Mouse (Mus musculus) mouse embryonic stem cell (cell line): ENCODE results near the gene Notch4.

Experiments used
- in situ Hi-C, 2 experiments: fragments of 300-500 bp; cut with MboI; formaldehyde crosslinking; loops; 1 replicate in 1 of 2; 3 replicates in 1 of 2; pipeline ENCODE4 v1.14.3; 2019 to 2020; ENCODE audit warnings: low sequenced_read_pairs in 2 of 2, low pct_unique_long_range_greater_than_20kb in 1 of 2, mixed read lengths in 1 of 2; ENCODE audit not compliant: unreplicated experiment in 1 of 2

Gene Notch4

GRCm38 (mm10) chr17:34590154-34590987, 26.3 kb downstream of the Notch4 start:
- in situ Hi-C loops, result no loop called here

GRCm38 (mm10) chr17:34591029-34591993, 27.2 kb downstream of the Notch4 start, which contains the start of gene Pbx2:
Pbx2 (plus strand) TSS chr17:34591266.
- in situ Hi-C loops, result no loop called here

- in situ Hi-C loops, result no loop called here
Measured at GRCm38 (mm10) chr17:34591994-34592375, 27.9 kb downstream of the Notch4 start.

- in situ Hi-C loops, result no loop called here
Measured at GRCm38 (mm10) chr17:34592581-34593549, 28.8 kb downstream of the Notch4 start.

DNA sequence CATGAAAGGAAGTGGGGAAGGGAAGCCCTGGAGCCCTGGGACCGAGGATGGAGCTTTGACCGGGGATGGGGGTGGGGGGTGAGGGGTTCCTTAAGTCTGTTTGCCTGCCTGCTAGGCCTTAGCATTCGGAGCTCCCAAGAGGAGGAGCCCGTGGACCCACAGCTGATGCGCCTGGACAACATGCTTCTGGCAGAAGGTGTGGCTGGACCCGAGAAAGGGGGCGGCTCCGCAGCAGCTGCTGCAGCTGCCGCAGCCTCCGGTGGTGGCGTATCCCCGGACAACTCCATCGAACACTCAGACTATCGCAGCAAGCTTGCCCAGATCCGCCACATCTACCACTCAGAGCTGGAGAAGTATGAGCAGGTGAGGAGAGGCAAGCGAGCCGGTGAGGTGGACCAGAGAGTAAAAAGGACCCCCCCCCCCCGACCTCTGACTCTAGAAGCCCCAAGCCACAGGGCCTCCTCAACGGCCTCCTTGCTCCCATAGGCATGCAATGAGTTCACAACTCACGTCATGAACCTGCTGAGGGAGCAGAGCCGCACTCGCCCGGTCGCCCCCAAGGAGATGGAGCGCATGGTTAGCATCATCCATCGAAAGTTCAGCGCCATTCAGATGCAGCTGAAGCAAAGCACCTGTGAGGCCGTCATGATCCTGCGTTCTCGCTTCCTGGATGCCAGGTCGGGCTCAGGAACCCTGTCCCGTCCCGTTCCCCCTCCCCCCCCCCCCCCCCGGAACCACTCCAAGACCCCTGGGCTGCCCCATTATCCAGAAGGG, 29.9 kb downstream of the Notch4 start:
- in situ Hi-C loops, result no loop called here

- in situ Hi-C loops, result no loop called here
Measured at GRCm38 (mm10) chr17:34596098-34596497, 32.0 kb downstream of the Notch4 start.

DNA sequence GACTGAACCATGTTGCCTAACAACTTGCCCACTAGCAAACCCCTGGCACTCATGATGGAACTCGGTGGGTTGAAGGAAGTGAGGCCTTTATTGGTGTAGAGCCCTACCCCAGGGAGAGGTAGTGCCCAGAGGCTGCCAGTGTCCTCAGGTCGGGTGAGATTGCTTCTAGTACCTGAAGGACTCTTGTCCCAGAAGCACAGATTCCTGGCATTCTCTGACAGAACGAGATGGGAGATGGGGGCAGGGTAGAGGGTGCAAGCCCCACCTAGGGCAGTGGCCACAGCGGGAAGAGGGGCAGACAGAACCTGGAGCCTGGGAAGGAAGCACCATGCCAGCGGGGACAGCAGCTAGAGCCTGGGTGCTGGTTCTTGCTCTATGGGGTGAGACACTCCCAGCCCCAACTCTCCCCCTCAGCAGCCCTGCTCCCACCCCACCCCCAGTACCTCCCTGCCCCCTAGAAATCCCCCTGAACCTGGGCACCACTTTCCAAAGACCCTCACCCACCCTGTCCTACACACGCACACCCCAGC, 33.6 kb downstream of the Notch4 start, which contains the start of gene Ager:
TSS of gene Ager (plus strand) at position 297 of the 530 bp plus-strand sequence.
- in situ Hi-C loops, result no loop called here

GRCm38 (mm10) chr17:34599891-34600290, 35.8 kb downstream of the Notch4 start:
- in situ Hi-C loops, result no loop called here

GRCm38 (mm10) chr17:34601796-34602195, 37.7 kb downstream of the Notch4 start:
- in situ Hi-C loops, result no loop called here

DNA sequence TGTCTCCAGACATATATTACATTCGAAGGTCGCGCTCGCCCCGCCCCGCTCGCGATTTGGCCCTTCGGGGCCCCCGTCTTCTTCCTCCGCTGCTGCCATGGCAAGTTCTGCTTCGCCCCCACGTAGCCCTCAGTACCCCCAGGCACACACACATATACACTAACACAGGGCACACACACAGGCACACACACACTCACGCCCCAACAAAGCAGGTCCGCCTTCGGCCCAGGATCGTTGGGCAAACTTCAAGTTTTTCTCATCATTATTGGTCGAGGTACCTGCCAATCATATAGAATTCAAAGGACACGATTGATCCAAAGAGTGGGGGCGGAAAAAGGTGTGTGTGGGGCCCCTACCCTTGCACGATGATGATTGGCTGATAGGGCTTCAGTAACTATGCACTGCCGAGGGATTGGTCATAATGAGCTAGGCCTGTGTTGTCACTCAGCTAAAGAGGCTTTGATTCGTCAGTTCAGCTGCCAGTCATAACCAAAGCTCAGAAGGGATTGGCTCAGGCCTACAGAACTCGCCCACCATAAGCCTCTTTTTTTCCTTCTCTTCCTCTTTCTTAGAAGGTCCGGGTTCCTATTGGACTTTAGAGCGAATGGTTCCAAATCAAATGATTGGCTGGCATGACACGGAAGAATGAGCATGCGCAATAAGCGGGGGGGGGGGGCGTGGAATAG, 39.5 kb downstream of the Notch4 start, which contains the start of gene Rnf5:
TSS of gene Rnf5 (minus strand) at position 316 of the 686 bp plus-strand sequence.
- in situ Hi-C loops, result no loop called here

DNA sequence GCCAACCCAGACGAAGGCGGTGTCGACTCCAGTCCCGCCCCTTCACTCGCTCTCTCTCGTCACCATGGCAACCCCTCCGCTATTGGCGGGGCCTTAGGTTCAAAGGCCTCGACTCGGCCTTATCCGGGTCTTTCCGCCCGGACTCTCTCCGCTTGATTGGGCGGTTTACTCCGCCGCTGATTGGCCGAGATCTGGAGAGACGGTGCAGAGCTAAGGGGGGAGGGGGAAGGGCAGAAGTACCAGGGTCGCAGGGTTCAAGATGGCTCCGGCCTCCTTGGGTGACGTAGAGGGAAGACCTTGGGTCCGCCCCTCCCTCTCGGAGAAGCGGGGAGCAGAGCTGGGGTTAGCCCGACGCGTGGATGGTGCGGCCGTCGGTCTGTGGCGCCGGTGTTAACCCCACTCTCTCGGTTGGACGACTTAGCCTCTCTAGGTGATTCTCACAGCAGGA, 40.0 kb downstream of the Notch4 start, which contains the start of gene Agpat1:
TSS of gene Agpat1 (plus strand) at position 202 of the 448 bp plus-strand sequence.
- in situ Hi-C loops, result no loop called here

- in situ Hi-C loops, result no loop called here
Measured at GRCm38 (mm10) chr17:34604511-34605237, 40.6 kb downstream of the Notch4 start.

DNA sequence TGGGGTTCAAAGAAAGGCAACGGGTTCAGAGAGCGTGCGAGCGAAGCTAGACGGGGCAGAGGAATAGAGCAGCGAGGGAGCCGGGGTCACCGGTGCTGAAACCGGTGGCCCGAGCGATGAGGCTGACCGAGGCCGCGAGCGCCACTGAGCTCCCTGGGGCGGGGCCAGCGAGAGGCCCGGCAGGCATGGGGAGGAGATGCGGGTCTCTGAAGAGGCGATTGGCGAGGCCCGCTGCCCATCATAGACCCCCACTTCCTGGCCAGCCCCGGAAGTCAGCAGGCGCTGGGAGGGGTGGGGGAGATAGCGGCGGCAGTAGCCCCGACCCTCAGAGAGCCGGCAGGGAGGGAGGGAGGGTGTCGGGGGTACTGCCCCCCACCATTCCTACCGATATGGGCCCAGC, 41.5 kb downstream of the Notch4 start:
- in situ Hi-C loops, result no loop called here

GRCm38 (mm10) chr17:34606186-34607039, 42.3 kb downstream of the Notch4 start:
- in situ Hi-C loops, result no loop called here

GRCm38 (mm10) chr17:34607997-34608396, 43.9 kb downstream of the Notch4 start:
- in situ Hi-C loops, result no loop called here
